Mouse (Mus musculus): ENCODE data around the gene Ccl25. TPM values are rescaled to one million over a fixed set of nuclear protein-coding genes. Genes with fewer than 3 reads are reported as not detected.
A peak's percentile ranks its signal among the peaks of the same experiment; 100 is the strongest.
"Not testable (repeated sequence)": the region's sequence is repeated elsewhere in the genome, so short reads cannot be mapped to it uniquely, and the experiment has no call there.

Gene Ccl25
- polyA plus RNA-seq, 1 experiment from 2014 or later: 15.5 TPM

GRCm38 (mm10) chr8:4403960-4404879, 79.2 kb downstream of the Ccl25 start:
- peak overlapping the region; percentile 63 for H3K4me2 ChIP-seq (replicated peaks; ENCODE audit: low read depth, low read length)
- peak overlapping the region; percentile 62 for H3K9ac ChIP-seq (replicated peaks; ENCODE audit: low read length)
- peak overlapping the region; percentile 46 for H3K4me3 ChIP-seq (ENCODE audit: low read length)
- WGBS: 39% methylated on average over 19 of the region's 19 CpGs
- H3K4me1 ChIP-seq (ENCODE audit: insufficient read depth, low read length): peaks cover 5% of the 10 kb centered on the region
- H3K27ac ChIP-seq (ENCODE audit: low read length): peak overlapping the region; percentile 79
- no peaks in the 10 kb centered on the region for H3K27me3 ChIP-seq (ENCODE audit: insufficient read depth, low read length)
- no peaks in the 10 kb centered on the region for H3K36me3 ChIP-seq (ENCODE audit: insufficient read depth, low read length)
- ATAC-seq (ENCODE audit: low FRiP score, low TSS enrichment): peak; percentile 64
- H3K9me3 ChIP-seq (ENCODE audit: low read length): no peaks in the 10 kb centered on the region

DNA sequence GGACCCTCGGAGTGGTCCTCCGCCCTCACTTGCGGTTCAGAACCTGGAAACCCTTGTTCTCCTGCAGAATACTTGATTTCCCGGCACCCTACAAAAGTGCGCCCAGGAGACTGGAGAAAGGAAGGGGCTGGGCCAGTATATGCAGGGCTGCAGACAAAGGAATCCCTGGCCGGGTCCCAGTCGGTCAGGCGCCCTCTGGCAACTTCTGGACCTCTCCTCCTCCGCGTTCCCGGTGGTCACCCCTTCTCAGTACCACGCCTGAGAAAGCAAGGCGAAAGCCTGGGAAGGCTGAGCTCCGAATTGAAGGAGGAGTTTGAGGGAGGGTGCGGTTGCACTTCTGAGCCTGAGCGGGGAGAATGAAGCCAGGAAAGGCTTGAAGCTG, 79.9 kb downstream of the Ccl25 start:
- Histone ChIP-seq H3K4me3 (ENCODE audit: low read length) (peak overlapping the region; percentile 46), H3K9ac (replicated peaks; ENCODE audit: low read length) (peak overlapping the region; percentile 62), H3K36me3 (ENCODE audit: insufficient read depth, low read length) (no peaks in the 10 kb centered on the region), H3K27ac (ENCODE audit: low read length) (peak overlapping the region; percentile 79), H3K4me1 (ENCODE audit: insufficient read depth, low read length) (peaks cover 5% of the 10 kb centered on the region), H3K4me2 (replicated peaks; ENCODE audit: low read depth, low read length) (peak overlapping the region; percentile 63), H3K27me3 (ENCODE audit: insufficient read depth, low read length) (no peaks in the 10 kb centered on the region), H3K9me3 (ENCODE audit: low read length) (no peaks in the 10 kb centered on the region)
- ATAC-seq (ENCODE audit: low FRiP score, low TSS enrichment): peak; percentile 91
- 11% methylated on average over 16 of the region's 16 CpGs for WGBS

DNA sequence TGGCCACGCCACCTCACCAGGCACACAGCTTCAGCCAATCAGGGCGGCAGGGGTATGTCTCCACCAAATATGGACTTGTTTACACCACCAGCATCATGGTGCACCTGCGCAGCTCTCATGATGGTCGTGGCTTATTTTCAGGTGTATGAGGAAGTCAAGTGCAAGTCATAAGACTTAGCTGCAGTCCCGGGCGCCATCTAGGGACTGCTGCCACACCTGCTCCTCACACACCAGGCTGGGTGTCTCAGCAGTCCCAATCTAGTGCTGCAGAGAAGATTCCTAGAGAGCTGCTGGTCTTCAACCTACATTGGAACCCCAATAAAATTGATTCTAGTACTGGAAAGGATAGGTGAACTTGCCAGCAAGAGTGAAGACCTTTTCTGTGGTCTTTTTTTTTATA, 83.4 kb downstream of the Ccl25 start:
- not testable (repeated sequence) for H3K9ac ChIP-seq (replicated peaks; ENCODE audit: low read length); H3K4me3 ChIP-seq (ENCODE audit: low read length); H3K9me3 ChIP-seq (ENCODE audit: low read length); ATAC-seq (ENCODE audit: low FRiP score, low TSS enrichment); H3K4me2 ChIP-seq (replicated peaks; ENCODE audit: low read depth, low read length); H3K27me3 ChIP-seq (ENCODE audit: insufficient read depth, low read length); H3K4me1 ChIP-seq (ENCODE audit: insufficient read depth, low read length); H3K27ac ChIP-seq (ENCODE audit: low read length); H3K36me3 ChIP-seq (ENCODE audit: insufficient read depth, low read length)
- WGBS: 79% methylated on average over 6 of the region's 6 CpGs

Other genes starting within 250 kb of the Ccl25 start
- gene Cd209f, start 219.4 kb upstream of the Ccl25 start, polyA plus RNA-seq (2015; fragmentation: Nextera tagmentation; extraction: Ambion mirVana): 0.14 TPM in 1 of 2 replicates, not detected in the other
- not detected in 2 replicates for gene Cd209g, start 191.1 kb upstream of the Ccl25 start, polyA plus RNA-seq (2015; fragmentation: Nextera tagmentation; extraction: Ambion mirVana)
- 27.6 and 30.3 TPM in 2 replicates for gene Evi5l, start 158.6 kb upstream of the Ccl25 start, polyA plus RNA-seq (2015; fragmentation: Nextera tagmentation; extraction: Ambion mirVana)
- gene Prr36, start 107.8 kb upstream of the Ccl25 start, polyA plus RNA-seq (2015; fragmentation: Nextera tagmentation; extraction: Ambion mirVana): 4.7 TPM in 2 replicates
- gene Lrrc8e, start 98.4 kb upstream of the Ccl25 start, polyA plus RNA-seq (2015; fragmentation: Nextera tagmentation; extraction: Ambion mirVana): 1.4 and 1.6 TPM in 2 replicates
- gene Map2k7, start 86.5 kb upstream of the Ccl25 start, polyA plus RNA-seq (2015; fragmentation: Nextera tagmentation; extraction: Ambion mirVana): 30.6 and 33.6 TPM in 2 replicates
- 1.2 and 1.3 TPM in 2 replicates for gene Gm49320, start 86.3 kb upstream of the Ccl25 start, polyA plus RNA-seq (2015; fragmentation: Nextera tagmentation; extraction: Ambion mirVana)
- gene Tgfbr3l, start 77.0 kb upstream of the Ccl25 start, polyA plus RNA-seq (2015; fragmentation: Nextera tagmentation; extraction: Ambion mirVana): 4.2 and 4.8 TPM in 2 replicates
- 60.1 and 61.9 TPM in 2 replicates for gene Snapc2, start 72.1 kb upstream of the Ccl25 start, polyA plus RNA-seq (2015; fragmentation: Nextera tagmentation; extraction: Ambion mirVana)
- 109 and 118 TPM in 2 replicates for gene Ctxn1, start 65.9 kb upstream of the Ccl25 start, polyA plus RNA-seq (2015; fragmentation: Nextera tagmentation; extraction: Ambion mirVana)
- gene Timm44, start 49.3 kb upstream of the Ccl25 start, polyA plus RNA-seq (2015; fragmentation: Nextera tagmentation; extraction: Ambion mirVana): 76.8 and 86.1 TPM in 2 replicates
- gene Elavl1, start 203 bp downstream of the Ccl25 start, polyA plus RNA-seq (2015; fragmentation: Nextera tagmentation; extraction: Ambion mirVana): 231 and 245 TPM in 2 replicates
- gene Cers4, start 167.8 kb downstream of the Ccl25 start, polyA plus RNA-seq (2015; fragmentation: Nextera tagmentation; extraction: Ambion mirVana): 17.8 and 21.6 TPM in 2 replicates